Mouse (Mus musculus) adrenal gland, adult 2 months (tissue): ENCODE results near the gene Gm20532. TPM values are rescaled to one million over a fixed set of nuclear protein-coding genes. Genes with fewer than 3 reads are reported as not detected.
A peak's percentile ranks its signal among the peaks of the same experiment; 100 is the strongest.

Experiments
- DNase-seq: peaks from one replicate; pipeline ENCODE4 v3.0.0; 2021
- polyA plus RNA-seq: library from polyadenylated mRNA; depleted of rRNA; stranded (reverse); fragments of >200 nt; gene quantifications from 2 replicates; pipeline ENCODE4 v1.2.3, GENCODE M21; 2012
- total RNA-seq, 2 experiments: library from RNA; stranded (reverse); gene quantifications; 2 replicates each; pipeline ENCODE4 v1.2.3; 2021

Gm20532 gene
- total and polyA plus RNA-seq, 3 experiments, result not detected

DNA sequence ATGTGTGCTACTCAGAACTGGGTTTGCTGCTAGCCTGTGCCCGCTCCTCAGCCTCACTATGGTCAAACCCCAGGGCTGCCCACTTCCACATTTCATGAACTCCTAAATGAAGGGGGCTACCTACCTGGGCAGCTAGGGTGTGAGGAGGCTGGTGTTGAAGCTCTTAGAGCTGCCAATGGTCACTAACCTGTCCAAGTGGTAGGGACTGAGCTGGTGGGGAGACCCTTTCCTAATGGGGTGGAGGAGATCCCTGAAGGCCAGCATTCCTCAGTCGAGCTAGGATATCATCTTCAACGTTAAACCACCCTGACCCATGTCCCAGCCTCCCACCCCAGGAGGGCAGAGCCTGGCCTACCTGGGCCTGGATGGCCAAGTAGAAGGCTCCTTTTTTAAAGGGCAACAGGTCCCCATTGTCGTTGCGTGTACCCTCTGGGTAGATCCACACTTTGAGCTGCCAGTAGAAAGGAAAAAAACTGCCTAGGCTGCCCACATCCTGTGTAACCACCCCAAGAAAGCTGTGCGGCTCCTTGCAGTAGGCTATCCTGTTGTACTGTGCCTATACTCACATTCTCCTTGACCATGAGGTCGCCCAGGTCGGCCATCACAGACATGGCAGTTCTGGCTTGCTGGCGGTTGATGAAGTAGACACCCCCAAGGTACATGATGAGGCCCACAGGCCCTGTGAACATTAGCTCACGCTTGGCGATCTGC, 9.4 kb downstream of the Gm20532 start:
- no peak for DNase-seq

DNA sequence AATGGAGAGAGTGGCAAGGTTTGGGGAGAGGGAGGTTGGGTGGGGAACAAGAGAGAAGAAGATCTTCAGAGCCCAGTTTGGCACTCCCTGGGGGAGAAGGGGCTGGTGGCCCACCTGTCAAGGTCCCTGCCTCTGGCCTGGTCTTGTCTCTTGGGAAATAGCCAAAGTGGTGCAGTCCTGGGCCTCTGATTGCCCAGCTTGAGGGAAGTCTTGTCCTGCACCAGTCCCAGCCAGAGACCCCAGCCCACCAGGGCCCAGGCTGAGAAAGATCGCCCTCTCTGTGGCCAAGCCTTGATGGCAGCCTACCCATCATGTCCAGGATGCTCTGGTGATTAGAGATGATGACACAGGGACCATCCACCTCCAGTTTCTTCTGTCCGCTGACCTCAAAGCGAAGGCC, 10.5 kb downstream of the Gm20532 start:
- DNase-seq, result no peak

- DNase-seq, result no peak
Observed at GRCm38 (mm10) chr2:26597810-26598209, 11.4 kb downstream of the Gm20532 start.

DNA sequence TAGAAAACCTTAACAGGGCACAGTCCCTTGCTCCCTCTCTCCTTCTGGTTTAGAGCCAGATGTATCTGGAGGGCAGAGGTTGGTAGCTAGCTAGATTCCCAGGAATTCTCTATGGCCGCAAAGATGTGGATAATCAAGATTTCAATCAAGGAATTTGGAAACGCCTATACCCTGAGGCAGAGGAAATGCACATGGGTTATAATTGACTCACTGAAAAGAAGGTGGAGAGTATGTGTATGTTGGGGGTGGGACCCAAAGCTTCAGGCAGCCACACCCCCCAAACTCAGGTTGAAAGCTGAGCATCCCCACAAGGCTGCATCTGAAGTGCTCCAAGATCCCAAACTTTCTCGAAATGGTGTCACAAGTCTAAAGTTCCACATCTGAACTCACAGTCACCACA, 12.0 kb downstream of the Gm20532 start:
- DNase-seq, result no peak

DNA sequence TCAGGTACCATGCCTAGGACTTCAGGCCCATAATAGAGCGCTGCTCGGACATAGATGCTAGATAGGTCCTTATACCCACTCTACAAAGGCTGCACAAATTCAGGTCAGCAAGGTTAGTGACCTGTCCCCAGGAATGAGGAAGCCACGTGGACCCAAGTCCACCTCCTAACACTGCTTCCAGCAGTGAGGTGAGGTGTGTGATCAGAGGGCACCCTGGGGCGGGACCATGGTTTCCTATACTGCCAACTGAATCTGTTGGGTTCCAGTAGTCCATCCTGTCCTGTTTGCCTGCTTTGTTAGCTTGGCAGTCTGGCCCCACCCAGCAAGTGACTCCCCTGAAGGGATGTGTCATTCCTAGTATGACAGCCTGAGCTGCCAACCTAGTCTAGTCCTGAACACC, 13.5 kb downstream of the Gm20532 start:
- DNase-seq, result peak; percentile 36

- peak; percentile 57 for DNase-seq
Observed at GRCm38 (mm10) chr2:26600664-26601063, 14.2 kb downstream of the Gm20532 start.

DNA sequence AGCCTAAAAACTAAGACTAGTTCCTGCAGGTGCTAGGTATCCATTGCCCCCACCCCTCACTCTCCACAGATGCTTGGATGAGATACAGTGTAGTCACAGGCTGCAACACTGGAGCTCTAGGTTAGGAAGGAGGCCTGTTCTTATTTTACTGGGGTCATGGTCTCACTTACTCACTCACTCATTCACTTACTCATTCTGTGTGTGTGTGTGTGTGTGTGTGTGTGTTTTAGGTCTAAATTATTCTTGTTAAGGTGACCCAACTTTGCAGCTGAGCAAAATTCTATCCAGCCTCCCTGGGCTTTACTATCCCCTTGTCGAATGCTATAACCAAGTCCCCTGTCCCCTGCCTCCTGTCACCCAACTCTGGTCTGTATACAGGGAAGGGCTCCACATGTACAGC, 15.2 kb downstream of the Gm20532 start:
- DNase-seq, result peak; percentile 51

GRCm38 (mm10) chr2:26602631-26603030, 16.2 kb downstream of the Gm20532 start:
- DNase-seq, result no peak

- peak; percentile 90 for DNase-seq
Observed at GRCm38 (mm10) chr2:26603159-26603558, 16.7 kb downstream of the Gm20532 start.

DNA sequence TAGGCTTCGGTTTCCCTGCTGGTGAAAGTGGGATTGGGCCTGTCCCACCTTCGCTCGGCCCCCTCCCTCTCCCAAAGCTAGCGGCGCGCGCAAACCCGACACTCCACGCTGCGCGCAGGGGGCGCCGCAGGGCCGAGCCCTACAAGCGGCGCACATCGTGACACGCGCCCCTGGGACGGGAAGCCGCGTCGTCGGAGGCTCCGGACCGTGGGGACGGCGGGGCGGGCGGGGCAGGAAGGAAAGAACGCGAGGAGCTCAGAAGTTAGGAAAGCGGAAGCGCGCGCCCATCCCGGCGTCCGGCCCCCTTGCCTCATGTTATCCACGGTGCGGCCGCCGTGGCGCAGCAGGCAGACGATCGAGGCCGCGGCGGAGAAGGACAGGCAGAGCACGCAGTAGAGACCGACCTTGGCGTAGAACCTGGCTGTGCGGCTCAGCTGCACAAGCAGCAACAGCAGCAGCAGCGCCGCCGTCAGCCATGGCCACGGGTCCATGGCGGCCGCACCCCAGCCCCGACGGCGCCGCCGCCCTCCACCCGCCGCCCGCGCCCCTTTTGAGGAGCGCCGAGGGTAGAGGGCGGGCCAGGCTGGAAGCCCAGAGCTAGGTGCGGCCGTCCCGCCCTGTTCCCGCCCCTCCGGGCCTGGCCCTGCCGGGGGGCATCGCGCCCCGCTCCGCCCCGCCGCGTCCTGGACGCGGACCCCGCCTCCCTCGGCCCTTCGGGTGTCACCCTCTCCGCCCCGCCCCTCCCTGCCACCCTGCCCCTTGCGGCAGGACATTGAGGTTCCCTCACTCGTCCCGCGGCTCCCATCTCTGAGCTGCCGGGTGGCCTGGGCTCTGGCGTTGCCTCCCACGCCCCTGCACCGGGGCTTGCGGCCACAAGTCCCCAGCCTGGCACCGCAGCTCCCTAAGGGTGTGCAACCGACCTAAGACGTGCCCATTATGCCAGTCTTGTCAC, 17.6 kb downstream of the Gm20532 start, which contains the start of gene Agpat2:
TSS of gene Agpat2 (minus strand) at position 698 of the 952 bp plus-strand sequence.
- peak; percentile 96 for DNase-seq

- no peak for DNase-seq
Observed at GRCm38 (mm10) chr2:26605331-26605730, 18.9 kb downstream of the Gm20532 start.

- no peak for DNase-seq
Observed at GRCm38 (mm10) chr2:26606579-26606978, 20.1 kb downstream of the Gm20532 start.

DNA sequence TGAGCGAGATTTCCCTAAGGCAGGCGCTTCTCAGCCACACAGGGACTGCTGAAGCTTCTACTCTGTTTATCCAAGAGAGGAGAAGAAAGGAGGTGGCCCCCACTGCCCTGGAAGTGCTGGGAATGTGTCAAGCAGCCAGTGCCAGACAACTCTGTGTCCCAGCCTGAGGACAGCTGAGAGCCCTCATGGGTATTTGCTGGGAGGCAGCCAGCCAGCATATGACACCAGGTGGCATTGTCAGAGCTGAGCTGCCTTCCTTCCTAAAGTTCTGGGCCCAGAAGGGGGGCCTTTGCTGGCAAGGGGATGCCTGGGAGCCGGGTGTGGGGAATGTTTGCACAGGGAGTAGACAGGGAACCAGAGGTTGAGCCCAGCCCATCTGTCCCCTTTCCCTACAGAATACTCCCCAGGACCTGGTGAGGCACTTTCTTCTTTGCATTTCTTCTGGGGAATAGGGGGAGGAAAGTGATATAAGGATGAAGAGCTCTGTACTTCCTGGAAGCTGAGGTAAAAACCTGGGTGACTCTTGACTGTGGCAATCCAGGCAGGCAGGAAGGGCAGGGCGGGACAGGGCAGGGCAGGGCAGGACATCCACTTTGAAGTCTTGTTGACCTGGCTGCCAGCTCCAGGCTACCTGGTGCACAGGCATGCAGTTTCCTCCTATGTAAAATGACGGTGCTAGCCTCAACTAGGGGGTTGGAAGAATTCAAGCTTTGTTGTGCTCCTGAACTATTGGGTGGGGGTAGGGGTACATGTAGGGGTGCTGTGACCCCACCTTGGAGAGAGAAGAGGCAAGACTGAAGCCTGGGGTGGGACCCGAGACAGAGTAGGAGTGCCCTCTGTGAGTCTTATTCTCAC, 20.8 kb downstream of the Gm20532 start:
- DNase-seq, result no peak

DNA sequence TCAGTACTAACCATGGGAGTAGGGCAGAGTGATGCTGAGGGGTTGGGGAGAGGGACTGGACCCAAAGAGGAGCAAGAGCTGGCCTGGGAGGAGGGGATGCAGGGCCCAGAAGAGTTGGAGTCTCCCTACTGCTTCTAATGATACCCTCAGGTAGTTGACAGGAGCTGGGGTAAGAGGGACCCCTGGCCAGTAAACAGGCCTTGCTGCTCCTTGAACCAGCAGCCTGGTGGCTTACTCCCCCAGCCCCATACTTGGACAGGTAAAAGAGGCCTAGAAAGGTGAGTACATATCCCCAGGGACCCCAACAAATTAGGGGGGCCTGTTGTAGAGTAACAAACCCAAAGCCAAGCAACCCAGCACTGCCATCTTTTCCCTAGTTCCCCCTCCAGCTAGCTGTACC, 22.3 kb downstream of the Gm20532 start:
- no peak for DNase-seq

GRCm38 (mm10) chr2:26609261-26609661, 22.8 kb downstream of the Gm20532 start:
- DNase-seq, result no peak

GRCm38 (mm10) chr2:26610526-26610925, 24.1 kb downstream of the Gm20532 start:
- DNase-seq, result no peak

DNA sequence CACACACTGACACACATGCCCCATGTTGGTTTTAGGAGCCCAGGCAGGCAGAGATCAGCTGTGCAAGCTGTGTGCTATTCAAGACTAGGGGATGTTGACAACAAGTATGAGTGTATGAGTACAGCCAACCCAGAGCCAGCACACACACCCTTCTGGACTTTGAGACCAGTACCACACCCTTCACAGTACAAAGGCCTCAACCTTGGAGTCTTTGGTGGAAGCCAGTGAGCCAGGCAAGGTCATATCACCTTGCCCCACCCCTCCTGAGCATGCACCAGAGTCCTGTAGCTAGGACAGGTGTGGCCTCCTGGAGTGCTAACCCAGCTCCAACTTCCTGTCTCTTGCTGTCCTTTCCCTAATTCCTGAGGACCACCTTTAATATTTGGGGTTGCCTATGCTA, 24.6 kb downstream of the Gm20532 start:
- no peak for DNase-seq

DNA sequence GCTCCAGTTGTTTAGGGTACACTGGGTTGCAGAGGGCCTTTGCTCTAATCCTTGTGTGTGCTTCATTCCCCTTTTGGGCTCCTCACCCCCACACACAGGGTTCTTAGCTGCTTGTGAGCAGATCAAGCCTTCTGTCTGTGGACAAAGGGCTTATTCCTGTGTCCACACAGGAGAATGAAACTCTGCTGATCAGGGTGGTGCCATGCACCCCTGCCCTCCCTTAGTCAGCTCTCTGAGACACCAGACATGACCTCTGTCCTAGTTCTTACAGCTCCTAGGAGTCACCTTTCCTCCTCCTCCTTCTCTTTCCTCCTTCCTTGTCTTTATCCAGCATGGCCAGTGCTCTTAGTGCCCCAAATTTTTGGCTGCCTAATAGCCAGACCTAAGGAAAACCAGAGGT, 25.5 kb downstream of the Gm20532 start:
- no peak for DNase-seq

GRCm38 (mm10) chr2:26614903-26615302, 28.5 kb downstream of the Gm20532 start:
- DNase-seq, result peak; percentile 47

- no peak for DNase-seq
Observed at GRCm38 (mm10) chr2:26615459-26616124, 29.2 kb downstream of the Gm20532 start.

- no peak for DNase-seq
Observed at GRCm38 (mm10) chr2:26617331-26617730, 30.9 kb downstream of the Gm20532 start.

DNA sequence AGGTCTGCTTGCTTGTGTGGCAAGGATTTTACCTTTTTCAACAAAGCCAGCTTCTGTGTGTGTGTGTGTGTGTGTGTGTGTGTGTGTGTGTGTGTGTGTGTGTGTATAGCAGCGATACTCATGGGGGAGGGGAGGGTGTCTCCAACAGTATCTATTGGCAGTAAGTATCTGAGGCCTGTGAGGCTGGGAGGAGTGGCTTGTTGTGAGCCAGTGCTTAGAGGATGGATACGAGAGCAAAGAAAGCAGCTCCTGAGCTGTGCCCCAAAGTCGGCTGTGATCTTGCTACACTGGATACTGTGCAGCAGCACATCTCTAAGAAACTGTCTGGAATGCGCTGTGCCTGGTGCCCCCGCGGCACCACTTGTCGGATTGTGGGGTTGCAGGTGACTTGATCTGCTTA, 31.5 kb downstream of the Gm20532 start:
- no peak for DNase-seq
